Mouse (Mus musculus) neural tube, embryonic 12.5 days (tissue): Measurements from ENCODE around the gene Skp1a. TPM values are rescaled to one million over a fixed set of nuclear protein-coding genes. Genes with fewer than 3 reads are reported as not detected.

ENCODE experiments used
- ATAC-seq: fragments of 200-750 bp; cut with Nextera tagmentation; 2 replicates; pipeline ENCODE4 v1.8.0; 2017; ENCODE audit warnings: low read depth, mild to moderate bottlenecking, moderate TSS enrichment, moderate library complexity; ENCODE audit not compliant: low FRiP score
- H3K27ac ChIP-seq: fragments of 300-500 bp; sonication (generic); 2 replicates; pipeline ENCODE4 v1.5.1; 2016
- H3K27me3 ChIP-seq: fragments of 300-500 bp; sonication (generic); replicated peaks from 2 replicates; pipeline ENCODE4 v1.6.1; 2016; ENCODE audit warnings: mild to moderate bottlenecking
- H3K36me3 ChIP-seq: fragments of 300-500 bp; sonication (generic); 2 replicates; pipeline ENCODE4 v1.6.1; 2016; ENCODE audit warnings: mild to moderate bottlenecking
- H3K4me1 ChIP-seq: fragments of 300-500 bp; sonication (generic); 2 replicates; pipeline ENCODE4 v1.6.1; 2016
- H3K4me2 ChIP-seq: fragments of 300-500 bp; sonication (generic); replicated peaks from 2 replicates; pipeline ENCODE4 v1.6.1; 2016; ENCODE audit warnings: mild to moderate bottlenecking
- H3K4me3 ChIP-seq: fragments of 300-500 bp; sonication (generic); 2 replicates; pipeline ENCODE4 v1.5.1; 2016
- H3K9ac ChIP-seq: fragments of 300-500 bp; sonication (generic); 2 replicates; pipeline ENCODE4 v1.6.1; 2016; ENCODE audit warnings: mild to moderate bottlenecking
- H3K9me3 ChIP-seq: fragments of 300-500 bp; sonication (generic); 2 replicates; pipeline ENCODE4 v1.6.1; 2016; ENCODE audit warnings: mild to moderate bottlenecking
- whole genome bisulfite sequencing: fragments of 180-500 bp; shearing (Covaris S2); methylation state at CpG from one replicate; pipeline ENCODE4 v1.1.7; 2016; 5-methylcytosine and 5-hydroxymethylcytosine counted together
- polyA plus RNA-seq: library from polyadenylated mRNA; unstranded; fragments of >200 nt; fragmentation: Nextera tagmentation; extraction: Ambion mirVana; gene quantifications from 2 replicates; pipeline ENCODE4 v1.2.1, GENCODE M21; 2016

Gene Skp1a
- polyA plus RNA-seq, 1 experiment from 2014 or later: 1,002 TPM

DNA sequence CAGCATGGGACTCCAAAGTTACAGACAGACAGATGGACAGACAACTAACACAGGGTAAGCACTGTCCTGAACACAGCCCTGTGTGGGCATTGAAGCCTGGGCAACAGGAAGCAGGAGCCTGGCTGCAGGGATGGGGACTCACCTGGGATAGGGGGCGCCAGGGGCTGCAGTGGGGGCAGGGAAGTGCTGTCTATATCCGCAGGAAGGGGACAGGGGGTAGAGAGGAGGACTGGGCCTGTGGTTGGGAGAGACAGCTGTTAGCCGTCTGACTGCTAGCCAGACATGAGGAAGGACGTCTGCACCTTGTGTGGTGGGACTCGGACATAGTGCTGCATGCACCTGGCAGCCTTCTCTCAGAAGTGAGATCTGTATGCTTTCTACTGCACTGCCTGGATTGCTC, 26.9 kb downstream of the Skp1a start:
- Histone ChIP-seq H3K4me3 (no peak overlapping the region), H3K9ac (no peak overlapping the region), H3K27ac (no peak overlapping the region), H3K27me3 (no peaks in the 10 kb centered on the region), H3K4me1 (no peaks in the 10 kb centered on the region), H3K4me2 (no peak overlapping the region), H3K9me3 (no peaks in the 10 kb centered on the region), H3K36me3 (peaks cover 4% of the 10 kb centered on the region; the same call in 1 of the 2 replicates)
- 77% methylated on average over 5 of the region's 5 CpGs for WGBS
- ATAC-seq: no peak

- no peak for ATAC-seq
- no peaks in the 10 kb centered on the region for H3K4me1 ChIP-seq
- no peaks in the 10 kb centered on the region for H3K27me3 ChIP-seq
- no peak overlapping the region for H3K27ac ChIP-seq
- no peak overlapping the region for H3K4me2 ChIP-seq
- H3K4me3 ChIP-seq: no peak overlapping the region
- H3K9me3 ChIP-seq: no peaks in the 10 kb centered on the region
- H3K36me3 ChIP-seq: peaks cover 4% of the 10 kb centered on the region; the same call in 1 of the 2 replicates
- no peak overlapping the region for H3K9ac ChIP-seq
- 85% methylated on average over 4 of the region's 4 CpGs for WGBS
Observed at GRCm38 (mm10) chr11:52260878-52261277, 29.1 kb downstream of the Skp1a start.

GRCm38 (mm10) chr11:52261937-52262336, 30.1 kb downstream of the Skp1a start:
- H3K4me2 ChIP-seq: no peak overlapping the region
- no peaks in the 10 kb centered on the region for H3K27me3 ChIP-seq
- WGBS: 64% methylated on average over 5 of the region's 5 CpGs
- H3K4me1 ChIP-seq: no peaks in the 10 kb centered on the region
- H3K36me3 ChIP-seq: peaks cover 4% of the 10 kb centered on the region; the same call in 1 of the 2 replicates
- no peaks in the 10 kb centered on the region for H3K9me3 ChIP-seq
- H3K4me3 ChIP-seq: no peak overlapping the region
- no peak overlapping the region for H3K27ac ChIP-seq
- no peak overlapping the region for H3K9ac ChIP-seq
- no peak for ATAC-seq

DNA sequence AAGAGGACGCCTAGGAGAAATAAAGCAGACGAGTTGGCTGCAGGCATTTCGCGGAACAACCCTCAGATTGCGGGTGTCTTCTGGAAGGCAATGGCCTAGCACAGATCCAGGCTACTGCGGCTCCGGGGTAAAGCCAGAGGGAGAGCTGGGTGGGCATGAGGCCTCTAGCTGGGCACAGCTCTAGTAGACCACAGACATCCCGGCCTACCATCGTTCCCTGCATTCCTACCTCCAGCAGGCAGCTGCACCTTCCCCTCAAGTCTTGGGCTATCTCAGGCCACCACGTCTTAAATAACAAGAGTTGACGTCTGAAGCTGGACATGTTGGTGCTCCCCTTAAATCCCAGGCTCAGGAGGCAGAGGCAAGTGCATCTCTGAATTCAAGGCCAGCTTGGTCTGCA, 30.5 kb downstream of the Skp1a start:
- Histone ChIP-seq H3K27me3 (no peaks in the 10 kb centered on the region), H3K36me3 (peaks cover 3% of the 10 kb centered on the region; the same call in 1 of the 2 replicates), H3K4me2 (no peak overlapping the region), H3K4me1 (no peaks in the 10 kb centered on the region), H3K4me3 (no peak overlapping the region), H3K9me3 (no peaks in the 10 kb centered on the region), H3K27ac (no peak overlapping the region), H3K9ac (no peak overlapping the region)
- WGBS: 95% methylated on average over 11 of the region's 11 CpGs
- ATAC-seq: no peak

DNA sequence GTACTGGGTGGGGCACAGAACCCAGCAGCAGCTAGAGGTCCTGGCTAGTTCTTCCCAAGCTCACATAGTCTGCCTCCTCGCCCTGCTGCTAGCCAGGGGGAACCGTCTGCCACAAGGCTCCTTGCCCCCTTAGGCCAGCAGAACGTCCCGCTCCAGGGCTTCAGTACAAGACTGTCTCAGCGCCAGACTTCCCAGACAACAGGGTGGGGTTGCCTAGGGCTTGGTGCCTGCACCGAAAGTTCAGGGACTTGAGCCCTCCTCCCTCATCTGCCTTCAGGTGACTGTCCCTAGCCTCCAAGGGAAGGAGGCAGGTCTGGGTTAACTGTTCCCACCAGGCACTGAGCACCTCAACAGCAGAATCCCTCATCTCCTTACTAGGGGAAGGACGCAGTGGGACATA, 33.1 kb downstream of the Skp1a start:
- H3K9ac ChIP-seq: 0 out of 2 replicates have a peak overlapping the region, but pooled peaks have one; percentile 13
- no peaks in the 10 kb centered on the region for H3K9me3 ChIP-seq
- H3K27me3 ChIP-seq: no peaks in the 10 kb centered on the region
- WGBS: 82% methylated on average over 7 of the region's 7 CpGs
- H3K4me1 ChIP-seq: no peaks in the 10 kb centered on the region
- no peak overlapping the region for H3K4me3 ChIP-seq
- H3K27ac ChIP-seq: no peak overlapping the region
- H3K36me3 ChIP-seq: no peaks in the 10 kb centered on the region
- H3K4me2 ChIP-seq: no peak overlapping the region
- ATAC-seq: no peak

DNA sequence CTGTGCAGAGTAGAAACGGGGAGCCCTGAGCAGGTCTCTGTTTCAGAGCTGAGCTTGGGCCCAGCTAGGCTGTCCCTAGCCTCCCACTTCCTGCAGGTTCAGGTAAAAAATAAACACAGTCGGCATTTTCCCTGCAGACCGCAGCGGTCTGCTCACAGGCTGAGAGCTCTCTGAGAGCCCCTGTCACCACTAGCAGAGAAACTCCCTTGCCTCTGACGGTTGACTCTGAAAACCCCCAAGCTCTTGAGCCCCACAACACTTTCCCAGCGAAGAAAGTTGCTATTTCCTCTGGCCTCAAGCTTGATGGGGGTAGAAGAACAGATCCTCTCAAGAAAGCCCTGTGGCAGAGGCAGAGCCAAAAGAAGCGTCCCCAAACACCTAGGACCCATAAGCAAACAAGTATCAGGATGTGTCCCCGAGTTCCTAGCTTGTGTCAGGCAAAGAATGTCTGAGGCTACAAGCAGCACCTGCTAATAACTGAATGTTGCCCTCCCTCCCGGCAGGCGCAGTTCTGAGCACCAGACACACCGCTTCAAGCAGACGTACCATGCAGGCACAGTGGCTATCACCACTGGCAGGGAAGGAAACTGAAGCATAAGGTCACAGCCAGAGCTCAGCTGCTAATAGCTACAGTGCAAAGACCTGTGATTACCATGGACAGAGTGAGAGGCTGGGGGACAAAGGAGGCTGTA, 34.0 kb downstream of the Skp1a start:
- Histone ChIP-seq H3K27ac (no peak overlapping the region), H3K36me3 (no peaks in the 10 kb centered on the region), H3K9me3 (no peaks in the 10 kb centered on the region), H3K27me3 (no peaks in the 10 kb centered on the region), H3K4me2 (no peak overlapping the region), H3K4me3 (no peak overlapping the region), H3K9ac (no peak overlapping the region), H3K4me1 (no peaks in the 10 kb centered on the region)
- 79% methylated on average over 12 of the region's 12 CpGs for WGBS
- no peak for ATAC-seq

DNA sequence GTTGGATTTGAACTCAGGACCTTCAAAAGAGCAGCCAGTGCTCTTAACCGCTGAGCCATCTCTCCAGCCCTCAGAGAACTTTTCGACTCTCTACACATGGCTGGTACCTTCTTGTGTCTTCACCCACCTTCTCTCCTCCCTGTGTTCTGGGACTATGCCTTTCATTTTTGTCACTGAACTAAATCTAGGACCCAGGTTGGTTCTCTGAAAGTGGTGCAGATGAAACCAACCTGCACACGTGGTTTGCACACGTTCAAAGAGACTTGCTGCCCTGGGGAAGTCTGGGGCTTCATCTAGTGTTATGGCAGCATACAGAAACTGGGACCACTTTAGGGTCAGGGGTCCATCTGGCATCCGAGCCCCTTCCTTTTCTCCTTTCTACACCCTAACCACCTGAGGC, 35.5 kb downstream of the Skp1a start:
- Histone ChIP-seq H3K27ac (no peak overlapping the region), H3K4me2 (no peak overlapping the region), H3K27me3 (no peaks in the 10 kb centered on the region), H3K36me3 (no peaks in the 10 kb centered on the region), H3K9ac (no peak overlapping the region), H3K4me1 (no peaks in the 10 kb centered on the region), H3K4me3 (no peak overlapping the region), H3K9me3 (no peaks in the 10 kb centered on the region)
- WGBS: 91% methylated on average over 5 of the region's 5 CpGs
- no peak for ATAC-seq

DNA sequence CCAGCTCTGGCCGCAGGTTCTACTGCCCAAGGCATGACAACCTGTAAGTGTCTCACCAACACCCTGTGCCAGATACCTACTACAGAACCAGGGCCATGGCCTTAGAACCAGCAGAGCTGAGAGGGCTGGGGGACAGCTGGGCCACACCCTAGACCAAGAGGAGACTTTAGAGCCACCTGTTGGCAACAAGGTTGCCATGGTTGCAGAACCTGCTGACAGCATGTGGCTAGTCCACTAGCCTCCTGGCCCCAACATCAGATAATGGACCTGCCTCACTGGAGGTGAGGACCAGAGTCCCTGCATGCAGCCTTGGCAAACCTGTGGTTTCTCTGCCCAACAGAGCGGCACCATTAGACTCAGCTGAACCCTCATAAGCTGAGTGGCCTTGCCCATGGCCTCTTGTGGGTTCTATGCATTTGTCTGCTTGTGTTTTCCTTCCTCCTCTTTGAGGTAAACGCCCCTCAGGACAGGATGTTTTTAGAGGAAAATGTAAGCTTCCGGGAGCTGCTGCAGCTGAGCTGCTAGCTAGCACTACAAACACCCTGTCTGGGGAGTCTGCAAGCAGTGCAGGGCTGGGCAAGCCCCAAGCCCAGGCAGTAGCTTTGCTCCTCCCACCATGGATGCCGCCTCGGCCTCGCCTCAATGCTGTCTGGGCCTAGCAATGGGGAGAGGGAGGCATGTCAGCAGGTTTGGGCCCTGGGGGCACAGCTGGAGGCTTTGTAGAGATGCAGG, 36.5 kb downstream of the Skp1a start:
- Histone ChIP-seq H3K9ac (no peak overlapping the region), H3K4me3 (no peak overlapping the region), H3K27me3 (no peaks in the 10 kb centered on the region; the same call in 1 of the 2 replicates), H3K9me3 (no peaks in the 10 kb centered on the region), H3K36me3 (no peaks in the 10 kb centered on the region), H3K4me1 (peaks cover 6% of the 10 kb centered on the region), H3K27ac (no peak overlapping the region), H3K4me2 (no peak overlapping the region)
- ATAC-seq: no peak
- 84% methylated on average over 7 of the region's 7 CpGs for whole genome bisulfite sequencing

GRCm38 (mm10) chr11:52269841-52270240, 38.0 kb downstream of the Skp1a start:
- no peak for ATAC-seq
- H3K4me3 ChIP-seq: no peak overlapping the region

DNA sequence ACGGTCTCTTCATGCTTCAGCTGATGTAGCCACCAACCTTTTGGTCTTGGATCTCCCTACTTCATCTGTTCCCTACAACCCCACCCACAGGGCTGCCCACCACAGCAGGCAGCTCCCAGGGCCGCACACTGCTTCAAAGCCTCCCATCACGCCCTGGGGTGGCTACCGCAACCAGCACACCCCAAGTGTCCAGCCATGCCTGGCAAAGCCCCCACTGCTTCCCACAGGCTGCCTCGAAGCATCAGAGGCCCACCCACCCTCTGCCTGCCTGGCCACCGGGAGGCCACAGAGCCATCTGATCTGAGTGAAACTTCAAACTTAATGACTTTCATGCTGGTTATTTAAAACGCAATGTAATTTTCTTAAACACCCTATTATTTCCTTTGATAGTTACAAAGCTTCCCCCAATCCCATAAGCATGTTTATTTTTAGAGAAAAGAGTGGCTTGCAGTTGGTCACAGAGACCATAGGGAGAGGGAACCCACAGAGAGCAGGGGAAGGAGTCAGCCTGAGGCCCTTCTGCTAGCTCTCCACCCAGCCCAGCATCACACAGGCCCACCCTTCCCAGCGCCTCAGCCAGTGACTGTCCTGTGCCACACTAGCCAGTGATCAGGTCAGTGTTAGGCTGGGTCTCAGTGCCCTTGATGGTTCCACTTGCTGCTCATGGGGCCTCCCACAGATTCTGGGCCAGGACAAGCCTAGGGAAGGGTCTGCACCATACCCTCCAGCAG, 40.1 kb downstream of the Skp1a start:
- Histone ChIP-seq H3K36me3 (no peaks in the 10 kb centered on the region), H3K27me3 (no peaks in the 10 kb centered on the region; the same call in 1 of the 2 replicates), H3K27ac (no peak overlapping the region), H3K9me3 (no peaks in the 10 kb centered on the region), H3K4me2 (no peak overlapping the region), H3K4me3 (no peak overlapping the region), H3K4me1 (peaks cover 8% of the 10 kb centered on the region), H3K9ac (no peak overlapping the region)
- ATAC-seq: no peak
- WGBS: 77% methylated on average over 8 of the region's 8 CpGs

More at GRCm38 (mm10) chr11:52269841-52270240, 38.0 kb downstream of the Skp1a start:
- Histone ChIP-seq H3K9me3 (no peaks in the 10 kb centered on the region), H3K9ac (no peak overlapping the region), H3K4me1 (peaks cover 8% of the 10 kb centered on the region), H3K4me2 (no peak overlapping the region), H3K27ac (no peak overlapping the region), H3K27me3 (no peaks in the 10 kb centered on the region; the same call in 1 of the 2 replicates), H3K36me3 (no peaks in the 10 kb centered on the region)
- WGBS: 90% methylated on average over 6 of the region's 6 CpGs

DNA sequence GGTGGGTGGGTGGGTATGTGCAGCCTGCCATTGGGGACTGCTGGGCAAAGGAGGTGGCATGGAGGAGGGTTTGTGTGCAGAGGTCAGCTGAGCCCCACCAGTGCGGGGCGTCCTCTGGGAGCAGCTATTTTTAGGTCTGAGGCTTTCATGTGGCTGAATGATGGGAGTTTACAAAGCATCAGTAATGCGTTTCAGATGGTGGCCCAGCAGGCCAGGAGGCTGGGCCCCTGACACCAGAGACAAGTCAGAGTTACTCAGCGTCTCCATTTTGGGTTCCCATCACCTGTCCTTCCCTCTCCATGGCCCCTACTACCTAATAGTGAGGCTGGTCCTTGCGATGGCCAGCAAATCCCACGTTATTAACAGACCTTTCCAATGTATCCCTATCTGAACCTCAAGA, 40.8 kb downstream of the Skp1a start:
- Histone ChIP-seq H3K27me3 (no peaks in the 10 kb centered on the region; the same call in 1 of the 2 replicates), H3K4me3 (no peak overlapping the region), H3K4me2 (no peak overlapping the region), H3K9ac (no peak overlapping the region), H3K27ac (no peak overlapping the region), H3K9me3 (no peaks in the 10 kb centered on the region), H3K4me1 (peaks cover 8% of the 10 kb centered on the region), H3K36me3 (no peaks in the 10 kb centered on the region)
- ATAC-seq: no peak
- WGBS: 72% methylated on average over 6 of the region's 6 CpGs
